8 mouse cellular contexts compared by ENCODE assay signal in the genomic region with DNA sequence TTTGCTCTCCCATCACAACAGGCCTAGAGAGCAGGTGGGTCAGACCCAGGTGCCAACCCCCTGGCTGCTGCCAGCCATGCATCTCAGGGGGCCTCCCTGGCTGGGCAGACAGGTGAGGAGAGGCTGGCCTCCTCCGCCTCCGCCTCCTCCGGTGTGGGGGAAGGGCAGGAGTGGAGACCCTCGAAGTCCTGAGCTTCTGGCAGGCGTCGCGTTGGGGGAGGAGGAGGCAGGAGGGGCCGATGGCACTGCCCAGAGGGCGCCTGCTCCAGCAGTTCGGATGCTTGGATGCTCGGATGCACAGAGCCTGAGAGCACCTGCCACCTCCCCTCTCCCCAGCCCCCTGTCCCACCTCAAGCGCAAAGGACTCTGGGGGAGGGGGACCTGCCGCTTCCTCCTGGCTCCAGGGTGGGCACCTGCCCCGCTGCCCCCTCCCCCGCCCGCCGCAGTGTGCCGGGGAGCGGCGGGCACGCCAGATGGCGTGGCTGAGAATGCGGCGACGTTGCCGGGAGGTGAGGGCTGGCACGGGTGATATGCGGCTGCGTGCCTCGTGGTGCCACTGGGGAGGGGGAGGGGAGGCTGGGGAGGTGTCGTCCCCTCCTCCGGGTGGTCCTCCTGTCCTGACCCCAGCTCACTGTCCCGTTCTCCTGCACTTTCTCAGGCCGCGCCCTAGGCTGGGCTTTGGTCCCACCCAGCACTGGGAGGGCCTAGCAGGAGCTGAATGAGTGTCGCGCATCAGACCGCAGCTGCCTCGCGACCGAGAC. TPM values are rescaled to one million over a fixed set of nuclear protein-coding genes. Genes with fewer than 3 reads are reported as not detected.
DNase-seq lines count a peak whose midpoint lies in the region; ATAC-seq lines count a peak whose summit lies in the region.

No protein-coding gene starts in this region.

- DNase-seq in liver, embryonic 11.5 days (ENCODE audit: low spot score), result no peak
- no peak for DNase-seq in liver
- peak; percentile 88 to 89 for DNase-seq in cerebellum, postnatal 25 days
- DNase-seq in intestine, embryonic 14.5 days (ENCODE audit: low spot score), result no peak
- DNase-seq in c-Kit-positive CD71-positive TER-119-positive erythroid progenitor cells, embryonic 14.5 days (ENCODE audit: low spot score), result no peak
- DNase-seq in urinary bladder, adult 2 months (ENCODE audit: low spot score), result no peak

- H3K27ac ChIP-seq in liver, embryonic 11.5 days (ENCODE audit: low read depth, low read length), result no peak overlapping the region
- no peak overlapping the region for H3K27ac ChIP-seq in intestine, embryonic 14.5 days (ENCODE audit: low read depth)
- H3K27ac ChIP-seq in neural tube, embryonic 14.5 days (ENCODE audit: low read depth, low read length), result peak overlapping the region; percentile 58

- no peaks in the 10 kb centered on the region for H3K36me3 ChIP-seq in liver, embryonic 11.5 days (ENCODE audit: control insufficient read depth, insufficient read depth, low read length)
- H3K36me3 ChIP-seq in intestine, embryonic 14.5 days (ENCODE audit: control insufficient read depth, insufficient read depth, low read length), result no peaks in the 10 kb centered on the region
- H3K36me3 ChIP-seq in neural tube, embryonic 14.5 days (ENCODE audit: control insufficient read depth, insufficient read depth, low read length), result no peaks in the 10 kb centered on the region

- H3K4me1 ChIP-seq in liver, embryonic 11.5 days (replicated peaks; ENCODE audit: control insufficient read depth, insufficient read depth, low read length), result peaks cover 15% of the 10 kb centered on the region
- H3K4me1 ChIP-seq in intestine, embryonic 14.5 days (replicated peaks; ENCODE audit: control insufficient read depth, insufficient read depth, low read length), result peaks cover 8% of the 10 kb centered on the region
- H3K4me1 ChIP-seq in neural tube, embryonic 14.5 days (ENCODE audit: control insufficient read depth, insufficient read depth, low read length), result peaks cover 21% of the 10 kb centered on the region

- ATAC-seq in liver, embryonic 11.5 days (replicated peaks; ENCODE audit: low FRiP score), result no peak; the same call in 1 of the 2 replicates
- ATAC-seq in intestine, embryonic 14.5 days (replicated peaks; ENCODE audit: low FRiP score, low TSS enrichment, low read depth), result no peak
- ATAC-seq in neural tube, embryonic 14.5 days (ENCODE audit: low read depth), result peak; percentile 13; the same call in 1 of the 2 replicates
- ATAC-seq in activated CD4-positive, CD25-positive, alpha-beta regulatory T cell, adult 4 months, result no peak

- peaks cover 100% of the 10 kb centered on the region for H3K27me3 ChIP-seq in liver, embryonic 11.5 days (replicated peaks; ENCODE audit: control insufficient read depth, insufficient read depth, low read length)
- peaks cover 100% of the 10 kb centered on the region for H3K27me3 ChIP-seq in intestine, embryonic 14.5 days (replicated peaks; ENCODE audit: control insufficient read depth, insufficient read depth, low read length)
- H3K27me3 ChIP-seq in neural tube, embryonic 14.5 days (ENCODE audit: control insufficient read depth, insufficient read depth, low read length), result peaks cover 59% of the 10 kb centered on the region

- no peaks in the 10 kb centered on the region for H3K9me3 ChIP-seq in liver, embryonic 11.5 days (ENCODE audit: control insufficient read depth, low read length)
- H3K9me3 ChIP-seq in intestine, embryonic 14.5 days (ENCODE audit: control insufficient read depth, low read length), result no peaks in the 10 kb centered on the region
- no peaks in the 10 kb centered on the region for H3K9me3 ChIP-seq in neural tube, embryonic 14.5 days (ENCODE audit: control insufficient read depth, low read length)

- WGBS in liver, embryonic 11.5 days, result 8% methylated on average over 34 of the region's 41 CpGs
- WGBS in intestine, embryonic 14.5 days, result 3% methylated on average over 40 of the region's 41 CpGs
- 3% methylated on average over 26 of the region's 41 CpGs for WGBS in neural tube, embryonic 14.5 days

- H3K4me2 ChIP-seq in liver, embryonic 11.5 days, result peak overlapping the region; percentile 10; the same call in 1 of the 2 replicates
- H3K4me2 ChIP-seq in intestine, embryonic 14.5 days (ENCODE audit: low read length), result peak overlapping the region; percentile 23; the same call in 1 of the 2 replicates
- peak overlapping the region; percentile 48 for H3K4me2 ChIP-seq in neural tube, embryonic 14.5 days (ENCODE audit: low read depth, low read length)

- H3K9ac ChIP-seq in liver, embryonic 11.5 days (ENCODE audit: low read depth, low read length), result no peak overlapping the region
- no peak overlapping the region for H3K9ac ChIP-seq in intestine, embryonic 14.5 days (ENCODE audit: low read length)
- peak overlapping the region; percentile 41; the same call in 1 of the 2 replicates for H3K9ac ChIP-seq in neural tube, embryonic 14.5 days (replicated peaks; ENCODE audit: low read depth, low read length)

- H3K4me3 ChIP-seq in liver, embryonic 11.5 days (ENCODE audit: low read depth, low read length), result no peak overlapping the region
- H3K4me3 ChIP-seq in intestine, embryonic 14.5 days (ENCODE audit: low read depth, low read length), result peak overlapping the region; percentile 10; the same call in 1 of the 2 replicates
- H3K4me3 ChIP-seq in neural tube, embryonic 14.5 days (ENCODE audit: low read depth, low read length), result peak overlapping the region; percentile 16

RNA-seq across cellular contexts. Expression of a gene that starts 4.7 kb away (rescaled TPM):
- 0.10 and 0.18 TPM in 2 replicates for polyA plus RNA-seq in liver, embryonic 11.5 days (2014; fragmentation: Nextera tagmentation; extraction: Ambion mirVana)
- polyA plus RNA-seq in intestine, embryonic 14.5 days (2014; fragmentation: Nextera tagmentation; extraction: Ambion mirVana), result 0.05 and 0.07 TPM in 2 replicates
- polyA plus RNA-seq in neural tube, embryonic 14.5 days (2014; fragmentation: Nextera tagmentation; extraction: Ambion mirVana), result 25.3 and 25.5 TPM in 2 replicates
- not detected for polyA plus RNA-seq in activated CD4-positive, CD25-positive, alpha-beta regulatory T cell, adult 4 months (2017; shearing (Covaris generic))
- not detected in 2 replicates for polyA plus RNA-seq in urinary bladder, adult 2 months (2012; rRNA removed)

RNA-seq across cellular contexts. Expression of a gene that starts 14.0 kb away (rescaled TPM):
- 0.38 TPM in 1 of 2 replicates, not detected in the other for polyA plus RNA-seq in liver, embryonic 11.5 days (2014; fragmentation: Nextera tagmentation; extraction: Ambion mirVana)
- 21.4 and 22.6 TPM in 2 replicates for polyA plus RNA-seq in intestine, embryonic 14.5 days (2014; fragmentation: Nextera tagmentation; extraction: Ambion mirVana)
- polyA plus RNA-seq in neural tube, embryonic 14.5 days (2014; fragmentation: Nextera tagmentation; extraction: Ambion mirVana), result 1.3 and 2.4 TPM in 2 replicates
- polyA plus RNA-seq in activated CD4-positive, CD25-positive, alpha-beta regulatory T cell, adult 4 months (2017; shearing (Covaris generic)), result not detected
- 0.07 and 0.15 TPM in 2 replicates for polyA plus RNA-seq in urinary bladder, adult 2 months (2012; rRNA removed)

RNA-seq across cellular contexts. Expression of a gene that starts 24.0 kb away (rescaled TPM):
- 25.3 and 28.9 TPM in 2 replicates for polyA plus RNA-seq in liver, embryonic 11.5 days (2014; fragmentation: Nextera tagmentation; extraction: Ambion mirVana)
- 40.5 and 44.8 TPM in 2 replicates for polyA plus RNA-seq in intestine, embryonic 14.5 days (2014; fragmentation: Nextera tagmentation; extraction: Ambion mirVana)
- 28.0 and 35.6 TPM in 2 replicates for polyA plus RNA-seq in neural tube, embryonic 14.5 days (2014; fragmentation: Nextera tagmentation; extraction: Ambion mirVana)
- 10 to 100 TPM; 33.3 to 42.1 TPM for polyA plus RNA-seq in activated CD4-positive, CD25-positive, alpha-beta regulatory T cell, adult 4 months (2017; shearing (Covaris generic))
- 34.8 and 45.8 TPM in 2 replicates for polyA plus RNA-seq in urinary bladder, adult 2 months (2012; rRNA removed)

RNA-seq across cellular contexts. Expression of a gene that starts 49.5 kb away (rescaled TPM):
- 0.65 and 0.89 TPM in 2 replicates for polyA plus RNA-seq in liver, embryonic 11.5 days (2014; fragmentation: Nextera tagmentation; extraction: Ambion mirVana)
- polyA plus RNA-seq in intestine, embryonic 14.5 days (2014; fragmentation: Nextera tagmentation; extraction: Ambion mirVana), result not detected in 2 replicates
- 0.29 and 0.39 TPM in 2 replicates for polyA plus RNA-seq in neural tube, embryonic 14.5 days (2014; fragmentation: Nextera tagmentation; extraction: Ambion mirVana)
- not detected for polyA plus RNA-seq in activated CD4-positive, CD25-positive, alpha-beta regulatory T cell, adult 4 months (2017; shearing (Covaris generic))
- 7.0 and 9.0 TPM in 2 replicates for polyA plus RNA-seq in urinary bladder, adult 2 months (2012; rRNA removed)

RNA-seq across cellular contexts. Expression of a gene that starts 52.1 kb away (rescaled TPM):
- 0.53 and 0.88 TPM in 2 replicates for polyA plus RNA-seq in liver, embryonic 11.5 days (2014; fragmentation: Nextera tagmentation; extraction: Ambion mirVana)
- not detected in 2 replicates for polyA plus RNA-seq in intestine, embryonic 14.5 days (2014; fragmentation: Nextera tagmentation; extraction: Ambion mirVana)
- 1.8 and 2.6 TPM in 2 replicates for polyA plus RNA-seq in neural tube, embryonic 14.5 days (2014; fragmentation: Nextera tagmentation; extraction: Ambion mirVana)
- polyA plus RNA-seq in activated CD4-positive, CD25-positive, alpha-beta regulatory T cell, adult 4 months (2017; shearing (Covaris generic)), result not detected
- 0.10 TPM in 1 of 2 replicates, not detected in the other for polyA plus RNA-seq in urinary bladder, adult 2 months (2012; rRNA removed)

Comparison
In these comparisons a context has a peak if more than half of its experiments do, and no peak if none do; other contexts are left out.
1. DNase-seq: peak in cerebellum, postnatal 25 days (2 of 2); none in liver, embryonic 11.5 days (single experiment), liver (single experiment), intestine, embryonic 14.5 days (single experiment), c-Kit-positive CD71-positive TER-119-positive erythroid progenitor cells, embryonic 14.5 days (single experiment) and urinary bladder, adult 2 months (single experiment).
2. RNA of a gene that starts 4.7 kb away (polyA plus RNA-seq): 25.3 to 25.5 TPM in neural tube, embryonic 14.5 days; 0.10 to 0.18 TPM in liver, embryonic 11.5 days, 0.05 to 0.07 TPM in intestine, embryonic 14.5 days, not detected in urinary bladder, adult 2 months and not detected in activated CD4-positive, CD25-positive, alpha-beta regulatory T cell, adult 4 months; every median in the first group is over 10 times any median in the second.
3. Peak in every context shown above with its lines, with median percentiles within 50 percentile points of each other: H3K4me2 ChIP-seq.